Mouse (Mus musculus): ENCODE measurements at regions not wholly inside any gene's neighbourhood (a gene's known extent, or its start where the extent isn't known, plus 50 kb on each side); places are given as distances from the start of the nearest gene placed in this dataset.

DNA sequence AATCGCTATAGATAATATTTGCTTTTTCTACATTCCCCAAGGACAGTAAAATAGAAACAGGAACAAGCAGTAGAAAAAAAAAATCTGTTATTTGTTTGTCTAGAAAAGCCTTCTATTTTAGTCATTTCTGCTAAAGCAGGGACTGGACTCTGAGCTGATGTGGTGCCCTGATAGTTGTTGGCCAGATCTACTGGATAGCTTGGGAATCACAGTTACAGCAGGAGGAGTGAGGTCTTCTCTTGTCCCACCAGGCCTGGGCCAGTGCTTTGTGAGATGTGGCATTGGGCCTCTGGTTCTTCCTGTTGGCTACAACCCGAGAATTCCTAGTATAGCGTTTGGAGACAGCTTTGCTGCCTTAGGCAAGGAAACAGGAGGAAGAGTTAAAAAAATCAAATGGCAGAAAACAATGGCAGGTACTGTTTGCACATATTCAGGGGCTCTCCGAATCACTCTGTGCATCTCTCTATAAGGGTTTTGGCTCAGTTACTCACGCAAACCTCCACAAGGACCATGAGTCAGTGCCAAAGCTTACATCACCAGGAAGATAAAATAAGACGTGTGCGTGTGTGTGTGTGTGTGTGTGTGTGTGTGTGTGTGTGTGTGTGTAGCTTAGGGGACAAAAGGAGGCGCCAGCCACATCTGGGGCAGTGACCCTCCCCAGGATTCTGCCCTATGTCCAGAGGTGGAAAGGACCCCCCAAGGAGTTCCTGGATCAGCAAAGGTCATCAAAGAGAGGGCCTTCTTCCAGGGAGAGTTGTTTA is 248.1 kb downstream of the Itga8 start:
- no peak for TF ChIP-seq CTCF (IDR thresholded peaks at IDR 0.05; ENCODE audit: low read depth)
- TF ChIP-seq EP300 (IDR thresholded peaks at IDR 0.05; ENCODE audit: low read depth) = no peak

Measured in liver, postnatal 0 days (tissue).